Mouse (Mus musculus): ENCODE data around the gene Rpp21.
A peak's percentile ranks its signal among the peaks of the same experiment; 100 is the strongest.

Gene Rpp21

GRCm38 (mm10) chr17:36257969-36258368 is at the start of gene Rpp21:
TSS of gene Rpp21 (minus strand) at chr17:36258069.
- DNase-seq (ENCODE audit: extremely low read depth, low read depth): no peak

- no peak for DNase-seq (ENCODE audit: extremely low read depth, low read depth)
Measured at GRCm38 (mm10) chr17:36286390-36286789, 28.5 kb upstream of the Rpp21 start, which contains the start of gene H2-M10.2. TSS of gene H2-M10.2 (minus strand) at chr17:36286490.

- DNase-seq (ENCODE audit: extremely low read depth, low read depth): no peak
Measured at GRCm38 (mm10) chr17:36281521-36282245, 23.8 kb upstream of the Rpp21 start.

GRCm38 (mm10) chr17:36274776-36275175 is 16.9 kb upstream of the Rpp21 start:
- no peak for DNase-seq (ENCODE audit: extremely low read depth, low read depth)

- no peak for DNase-seq (ENCODE audit: extremely low read depth, low read depth)
Measured at GRCm38 (mm10) chr17:36273796-36274195, 15.9 kb upstream of the Rpp21 start.

- no peak for DNase-seq (ENCODE audit: extremely low read depth, low read depth)
Measured at GRCm38 (mm10) chr17:36272643-36273366, 14.9 kb upstream of the Rpp21 start.

GRCm38 (mm10) chr17:36271586-36272256 is 13.9 kb upstream of the Rpp21 start, which contains the start of gene Trim39:
TSS of gene Trim39 (minus strand) at chr17:36272247.
- DNase-seq (ENCODE audit: extremely low read depth, low read depth): peak; percentile 78

- DNase-seq (ENCODE audit: extremely low read depth, low read depth): no peak
Measured at GRCm38 (mm10) chr17:36270956-36271585, 13.2 kb upstream of the Rpp21 start.

GRCm38 (mm10) chr17:36265834-36266233 is 8.0 kb upstream of the Rpp21 start:
- no peak for DNase-seq (ENCODE audit: extremely low read depth, low read depth)

GRCm38 (mm10) chr17:36264273-36264925 is 6.5 kb upstream of the Rpp21 start:
- DNase-seq (ENCODE audit: extremely low read depth, low read depth): no peak

GRCm38 (mm10) chr17:36261511-36262166 is 3.8 kb upstream of the Rpp21 start:
- DNase-seq (ENCODE audit: extremely low read depth, low read depth): peak; percentile 94

- DNase-seq (ENCODE audit: extremely low read depth, low read depth): no peak
Measured at GRCm38 (mm10) chr17:36257241-36257947, 475 bp downstream of the Rpp21 start.

- DNase-seq (ENCODE audit: extremely low read depth, low read depth): no peak
Measured at GRCm38 (mm10) chr17:36253087-36253600, 4.7 kb downstream of the Rpp21 start.

GRCm38 (mm10) chr17:36252250-36252876 is 5.5 kb downstream of the Rpp21 start:
- DNase-seq (ENCODE audit: extremely low read depth, low read depth): no peak

GRCm38 (mm10) chr17:36248886-36249285 is 9.0 kb downstream of the Rpp21 start:
- DNase-seq (ENCODE audit: extremely low read depth, low read depth): no peak

- DNase-seq (ENCODE audit: extremely low read depth, low read depth): no peak
Measured at GRCm38 (mm10) chr17:36245741-36246140, 12.1 kb downstream of the Rpp21 start.

- no peak for DNase-seq (ENCODE audit: extremely low read depth, low read depth)
Measured at GRCm38 (mm10) chr17:36244031-36244430, 13.8 kb downstream of the Rpp21 start.

GRCm38 (mm10) chr17:36240637-36241213 is 17.1 kb downstream of the Rpp21 start:
- DNase-seq (ENCODE audit: extremely low read depth, low read depth): no peak
